Mouse (Mus musculus) forebrain, embryonic 14.5 days (tissue): ENCODE results near the gene Tspan4. TPM values are rescaled to one million over a fixed set of nuclear protein-coding genes. Genes with fewer than 3 reads are reported as not detected.
"Not testable (repeated sequence)": the region's sequence is repeated elsewhere in the genome, so short reads cannot be mapped to it uniquely, and the experiment has no call there.

Source experiments
- ATAC-seq: fragments of 200-750 bp; cut with Nextera tagmentation; 2 replicates; pipeline ENCODE4 v1.8.0; 2017; ENCODE audit warnings: mild to moderate bottlenecking, moderate library complexity
- DNase-seq: peaks from one replicate; pipeline ENCODE4 v3.0.0-alpha.2; 2015; ENCODE audit warnings: low spot score
- H3K27ac ChIP-seq: fragments of 300-500 bp; sonication (generic); 2 replicates; pipeline ENCODE4 v1.5.1; 2014; ENCODE audit warnings: low read depth, mild to moderate bottlenecking, control low read depth, low read length, moderate library complexity
- H3K27me3 ChIP-seq: fragments of 300-500 bp; sonication (generic); replicated peaks from 2 replicates; pipeline ENCODE4 v1.6.1; 2014; ENCODE audit warnings: low read length, control low read depth, mixed read lengths; ENCODE audit not compliant: control insufficient read depth, insufficient read depth
- H3K36me3 ChIP-seq: fragments of 300-500 bp; sonication (generic); 2 replicates; pipeline ENCODE4 v1.6.1; 2014; ENCODE audit warnings: low read length, control low read depth; ENCODE audit not compliant: control insufficient read depth, insufficient read depth
- H3K4me1 ChIP-seq: fragments of 300-500 bp; sonication (generic); 2 replicates; pipeline ENCODE4 v1.6.1; 2014; ENCODE audit warnings: antibody characterized with exemption, low read length, control low read depth; ENCODE audit not compliant: control insufficient read depth, insufficient read depth
- H3K4me2 ChIP-seq: fragments of 300-500 bp; sonication (generic); 2 replicates; pipeline ENCODE4 v1.6.1; 2014; ENCODE audit warnings: mild to moderate bottlenecking, control low read depth, low read length
- H3K4me3 ChIP-seq: fragments of 300-500 bp; sonication (generic); 2 replicates; pipeline ENCODE4 v1.5.1; 2014; ENCODE audit warnings: low read depth, low read length, control low read depth
- H3K9ac ChIP-seq: fragments of 300-500 bp; sonication (generic); 2 replicates; pipeline ENCODE4 v1.6.1; 2014; ENCODE audit warnings: mild to moderate bottlenecking, low read length, control low read depth, moderate library complexity
- H3K9me3 ChIP-seq: fragments of 300-500 bp; sonication (generic); replicated peaks from 2 replicates; pipeline ENCODE4 v1.6.1; 2016; ENCODE audit warnings: low read length, control low read depth, mixed read lengths; ENCODE audit not compliant: control insufficient read depth
- WGBS: fragments of 180-500 bp; shearing (Covaris S2); extraction: QIAGEN DNeasy Blood & Tissue Kit; methylation state at CpG from one replicate; pipeline ENCODE4 v1.1.7; 2014; 5-methylcytosine and 5-hydroxymethylcytosine counted together
- polyA plus RNA-seq: library from polyadenylated mRNA; unstranded; fragments of >200 nt; fragmentation: Nextera tagmentation; extraction: Ambion mirVana; gene quantifications from 2 replicates; pipeline ENCODE4 v1.2.1, GENCODE M21; 2014

The Tspan4 gene
- polyA plus RNA-seq, 1 experiment from 2014 or later = 30.9 TPM

GRCm38 (mm10) chr7:141443828-141444237 is 31.2 kb upstream of the Tspan4 start, which contains the start of gene Pidd1:
TSS of gene Pidd1 (minus strand) at chr7:141444025.
- DNase-seq = peak; percentile 81
- peak within 1 kb of the TSS; percentile 66 for H3K9ac ChIP-seq
- H3K9me3 ChIP-seq = no peaks in the 10 kb centered on the region
- peak; percentile 54 for ATAC-seq
- H3K4me2 ChIP-seq = peak within 1 kb of the TSS; percentile 73
- 0 out of 2 replicates have a peak, but pooled peaks cover 2% of the 10 kb centered on the region for H3K27me3 ChIP-seq
- H3K4me1 ChIP-seq = peaks cover 21% of the 10 kb centered on the region
- peak within 1 kb of the TSS; percentile 27; the same call in 1 of the 2 replicates for H3K27ac ChIP-seq
- peaks cover 20% of the 10 kb centered on the region for H3K36me3 ChIP-seq
- H3K4me3 ChIP-seq = peak within 1 kb of the TSS; percentile 35
- under 1% methylated on average over 25 of the region's 25 CpGs for WGBS

GRCm38 (mm10) chr7:141446374-141446773 is 28.7 kb upstream of the Tspan4 start:
- peak overlapping the region; percentile 87 for H3K4me2 ChIP-seq
- 84% methylated on average over 3 of the region's 3 CpGs for WGBS

GRCm38 (mm10) chr7:141447110-141447991 is 27.7 kb upstream of the Tspan4 start, which contains the start of gene Rplp2:
TSS of gene Rplp2 (plus strand) at chr7:141447370.
- Histone ChIP-seq H3K27ac (peak within 1 kb of the TSS; percentile 86), H3K9ac (peak within 1 kb of the TSS; percentile 86), H3K4me2 (peak within 1 kb of the TSS; percentile 87), H3K9me3 (no peaks in the 10 kb centered on the region), H3K36me3 (peaks cover 32% of the 10 kb centered on the region), H3K27me3 (0 out of 2 replicates have a peak, but pooled peaks cover 2% of the 10 kb centered on the region), H3K4me1 (peaks cover 22% of the 10 kb centered on the region), H3K4me3 (peak within 1 kb of the TSS; percentile 81)
- WGBS = under 1% methylated on average over 63 of the region's 63 CpGs
- ATAC-seq (peak; percentile 95), DNase-seq (peak; percentile 97)

More at GRCm38 (mm10) chr7:141446374-141446773, 28.7 kb upstream of the Tspan4 start:
- not testable (repeated sequence) for ATAC-seq, H3K4me3 ChIP-seq, DNase-seq, H3K27ac ChIP-seq, H3K9ac ChIP-seq, H3K27me3 ChIP-seq, H3K9me3 ChIP-seq
- Histone ChIP-seq H3K4me1 (peaks cover 22% of the 10 kb centered on the region), H3K36me3 (peaks cover 22% of the 10 kb centered on the region)

GRCm38 (mm10) chr7:141451928-141452327 is 23.1 kb upstream of the Tspan4 start:
- H3K4me2 ChIP-seq = no peak overlapping the region
- no peak overlapping the region for H3K27ac ChIP-seq
- no peaks in the 10 kb centered on the region for H3K9me3 ChIP-seq
- no peak for DNase-seq
- H3K36me3 ChIP-seq = peaks cover 36% of the 10 kb centered on the region
- no peak for ATAC-seq
- H3K4me1 ChIP-seq = peaks cover 16% of the 10 kb centered on the region
- no peak overlapping the region for H3K9ac ChIP-seq
- H3K27me3 ChIP-seq = no peaks in the 10 kb centered on the region
- no peak overlapping the region for H3K4me3 ChIP-seq

- H3K27ac ChIP-seq = no peak overlapping the region
- H3K4me3 ChIP-seq = no peak overlapping the region
- H3K4me2 ChIP-seq = no peak overlapping the region
- H3K27me3 ChIP-seq = no peaks in the 10 kb centered on the region
- no peaks in the 10 kb centered on the region for H3K9me3 ChIP-seq
- no peak for DNase-seq
- no peak overlapping the region for H3K9ac ChIP-seq
- WGBS = 74% methylated on average over 2 of the region's 2 CpGs
- no peak for ATAC-seq
- peaks cover 41% of the 10 kb centered on the region for H3K36me3 ChIP-seq
- H3K4me1 ChIP-seq = peaks cover 11% of the 10 kb centered on the region
These were observed 21.4 kb upstream of the Tspan4 start for GRCm38 (mm10) chr7:141453636-141454035.

- DNase-seq = peak; percentile 86
- Histone ChIP-seq H3K27ac (peak within 1 kb of the TSS; percentile 40; the same call in 1 of the 2 replicates), H3K4me3 (peak within 1 kb of the TSS; percentile 55), H3K9me3 (no peaks in the 10 kb centered on the region), H3K4me2 (peak within 1 kb of the TSS; percentile 82), H3K4me1 (peaks cover 8% of the 10 kb centered on the region; the same call in 1 of the 2 replicates), H3K9ac (peak within 1 kb of the TSS; percentile 70), H3K27me3 (0 out of 2 replicates have a peak, but pooled peaks cover 2% of the 10 kb centered on the region), H3K36me3 (peaks cover 38% of the 10 kb centered on the region)
- ATAC-seq = peak; percentile 84
- under 1% methylated on average over 45 of the region's 45 CpGs for WGBS
These were observed 20.0 kb upstream of the Tspan4 start, which contains the start of gene Pnpla2 for GRCm38 (mm10) chr7:141454967-141455551. TSS of gene Pnpla2 (plus strand) at chr7:141455198.

GRCm38 (mm10) chr7:141455610-141456314 is 19.3 kb upstream of the Tspan4 start:
- H3K9me3 ChIP-seq = no peaks in the 10 kb centered on the region
- ATAC-seq (peak; percentile 30), DNase-seq (peak; percentile 68)
- peaks cover 7% of the 10 kb centered on the region for H3K27me3 ChIP-seq
- peaks cover 8% of the 10 kb centered on the region; the same call in 1 of the 2 replicates for H3K4me1 ChIP-seq
- peaks cover 35% of the 10 kb centered on the region for H3K36me3 ChIP-seq
- peak overlapping the region; percentile 40; the same call in 1 of the 2 replicates for H3K27ac ChIP-seq
- H3K4me3 ChIP-seq = peak overlapping the region; percentile 55
- peak overlapping the region; percentile 82 for H3K4me2 ChIP-seq
- peak overlapping the region; percentile 70 for H3K9ac ChIP-seq
- WGBS = 3% methylated on average over 23 of the region's 23 CpGs

- Histone ChIP-seq H3K4me3 (no peak overlapping the region), H3K27ac (no peak overlapping the region), H3K4me1 (peaks cover 12% of the 10 kb centered on the region; the same call in 1 of the 2 replicates), H3K27me3 (peaks cover 16% of the 10 kb centered on the region), H3K4me2 (peak overlapping the region; percentile 82; the same call in 1 of the 2 replicates), H3K9ac (no peak overlapping the region), H3K9me3 (no peaks in the 10 kb centered on the region), H3K36me3 (peaks cover 25% of the 10 kb centered on the region)
- ATAC-seq (no peak), DNase-seq (no peak)
- 90% methylated on average over 6 of the region's 6 CpGs for WGBS
These were observed 18.3 kb upstream of the Tspan4 start for GRCm38 (mm10) chr7:141456739-141457138.
